Mouse (Mus musculus) midbrain, embryonic 14.5 days (tissue): ENCODE measurements at regions not wholly inside any gene's neighbourhood (a gene's known extent, or its start where the extent isn't known, plus 50 kb on each side); places are given as distances from the start of the nearest gene placed in this dataset.
"Not testable (repeated sequence)": the region's sequence is repeated elsewhere in the genome, so short reads cannot be mapped to it uniquely, and the experiment has no call there.

Source experiments
- ATAC-seq: fragments of 200-750 bp; cut with Nextera tagmentation; 2 replicates; pipeline ENCODE4 v1.8.0; 2017; ENCODE audit warnings: moderate number of reproducible peaks, moderate library complexity; ENCODE audit not compliant: low FRiP score, low TSS enrichment
- DNase-seq: peaks from one replicate; pipeline ENCODE4 v3.0.0-alpha.2; 2015
- H3K27ac ChIP-seq: fragments of 300-500 bp; sonication (generic); replicated peaks from 2 replicates; pipeline ENCODE4 v1.5.1; 2014; ENCODE audit warnings: mild to moderate bottlenecking, low read depth, low read length, moderate library complexity
- H3K27me3 ChIP-seq: fragments of 300-500 bp; sonication (generic); 2 replicates; pipeline ENCODE4 v1.6.1; 2014; ENCODE audit warnings: low read length, control low read depth, mixed read lengths; ENCODE audit not compliant: control insufficient read depth, insufficient read depth
- H3K36me3 ChIP-seq: fragments of 300-500 bp; sonication (generic); 2 replicates; pipeline ENCODE4 v1.6.1; 2014; ENCODE audit warnings: low read length, control low read depth; ENCODE audit not compliant: control insufficient read depth, insufficient read depth
- H3K4me1 ChIP-seq: fragments of 300-500 bp; sonication (generic); 2 replicates; pipeline ENCODE4 v1.6.1; 2014; ENCODE audit warnings: mild to moderate bottlenecking, antibody characterized with exemption, low read length, control low read depth; ENCODE audit not compliant: control insufficient read depth, insufficient read depth
- H3K4me2 ChIP-seq: fragments of 300-500 bp; sonication (generic); 2 replicates; pipeline ENCODE4 v1.6.1; 2014; ENCODE audit warnings: mild to moderate bottlenecking, low read length, moderate library complexity
- H3K4me3 ChIP-seq: fragments of 300-500 bp; sonication (generic); replicated peaks from 2 replicates; pipeline ENCODE4 v1.5.1; 2014; ENCODE audit warnings: low read depth, low read length
- H3K9ac ChIP-seq: fragments of 300-500 bp; sonication (generic); replicated peaks from 2 replicates; pipeline ENCODE4 v1.6.1; 2014; ENCODE audit warnings: mild to moderate bottlenecking, low read length, moderate library complexity
- H3K9me3 ChIP-seq: fragments of 300-500 bp; sonication (generic); 2 replicates; pipeline ENCODE4 v1.6.1; 2016; ENCODE audit warnings: low read length, control low read depth, mixed read lengths; ENCODE audit not compliant: control insufficient read depth
- WGBS: fragments of 180-500 bp; shearing (Covaris S2); extraction: QIAGEN DNeasy Blood & Tissue Kit; methylation state at CpG from one replicate; pipeline ENCODE4 v1.1.7; 2014; 5-methylcytosine and 5-hydroxymethylcytosine counted together

- 70% methylated on average over 4 of the region's 4 CpGs for WGBS
- H3K4me3 ChIP-seq, H3K27ac ChIP-seq, H3K9me3 ChIP-seq, H3K4me2 ChIP-seq, H3K36me3 ChIP-seq, H3K4me1 ChIP-seq, DNase-seq, ATAC-seq, H3K27me3 ChIP-seq, H3K9ac ChIP-seq: not testable (repeated sequence)
Measured at GRCm38 (mm10) chr4:3368021-3368420, 182.9 kb upstream of the Vmn1r3 start.

GRCm38 (mm10) chr4:3343443-3343842, 158.3 kb upstream of the Vmn1r3 start:
- not testable (repeated sequence) for DNase-seq, H3K4me1 ChIP-seq, H3K9ac ChIP-seq, H3K36me3 ChIP-seq, H3K4me3 ChIP-seq, ATAC-seq, H3K9me3 ChIP-seq, H3K27me3 ChIP-seq, H3K4me2 ChIP-seq, H3K27ac ChIP-seq
- WGBS = 79% methylated on average over 8 of the region's 8 CpGs

GRCm38 (mm10) chr4:3342696-3343095, 157.5 kb upstream of the Vmn1r3 start:
- not testable (repeated sequence) for H3K9me3 ChIP-seq, DNase-seq, H3K4me2 ChIP-seq, H3K4me3 ChIP-seq, H3K27me3 ChIP-seq, H3K36me3 ChIP-seq, H3K4me1 ChIP-seq, ATAC-seq, H3K27ac ChIP-seq, H3K9ac ChIP-seq
- 90% methylated on average over 2 of the region's 2 CpGs for WGBS

- DNase-seq, H3K4me1 ChIP-seq, H3K9ac ChIP-seq, H3K27ac ChIP-seq, H3K9me3 ChIP-seq, H3K4me2 ChIP-seq, H3K27me3 ChIP-seq, H3K4me3 ChIP-seq, ATAC-seq, H3K36me3 ChIP-seq: not testable (repeated sequence)
- WGBS = 89% methylated on average over 6 of the region's 6 CpGs
Measured at GRCm38 (mm10) chr4:3342165-3342564, 157.0 kb upstream of the Vmn1r3 start.
